Mouse (Mus musculus) bone marrow macrophage, adult 2 months (primary cell): Measurements from ENCODE around the gene Desi2.
"Not testable (repeated sequence)": the region's sequence is repeated elsewhere in the genome, so short reads cannot be mapped to it uniquely, and the experiment has no call there.

ENCODE experiments used
- CTCF ChIP-seq: IDR thresholded peaks from 2 replicates; pipeline ENCODE4 v1.5.1; 2012; ENCODE audit warnings: low read depth, mild to moderate bottlenecking, low read length, moderate library complexity
- POLR2A ChIP-seq: IDR thresholded peaks from 2 replicates; pipeline ENCODE4 v1.6.1; 2012; ENCODE audit warnings: mild to moderate bottlenecking, low read depth, low read length, borderline replicate concordance

GRCm38 (mm10) chr1:178265381-178265780 lies 78.2 kb downstream of the Desi2 start:
- TF ChIP-seq CTCF, POLR2A: not testable (repeated sequence)
